8 mouse cellular contexts compared by ENCODE assay signal in genomic region chr9:120582619-120583308, GRCm38 (mm10). TPM values are rescaled to one million over a fixed set of nuclear protein-coding genes. Genes with fewer than 3 reads are reported as not detected.
DNase-seq lines count a peak whose midpoint lies in the region; ATAC-seq lines count a peak whose summit lies in the region.

No protein-coding gene starts in this region.

- no peaks in the 10 kb centered on the region for H3K36me3 ChIP-seq in megakaryocyte, embryonic 14.5 days (replicated peaks; ENCODE audit: low read length)

- H3K9me3 ChIP-seq in megakaryocyte, embryonic 14.5 days: no peaks in the 10 kb centered on the region

- DNase-seq in adipocyte (ENCODE audit: low spot score): peak; percentile 91
- peak; percentile 98 for DNase-seq in embryo, embryonic 10 days (ENCODE audit: low spot score)
- peak; percentile 80 for DNase-seq in gastrocnemius, postnatal 10 days
- peak; percentile 67 to 94 for DNase-seq in left cerebral cortex, adult 9 months (ENCODE audit: low spot score in 2 of 2)
- peak; percentile 92 to 93 for DNase-seq in right cerebral cortex, adult 2 months (ENCODE audit: low spot score in 2 of 2)
- peak; percentile 70 for DNase-seq in urinary bladder, postnatal 10 days (ENCODE audit: low spot score)

- H3K4me1 ChIP-seq in megakaryocyte, embryonic 14.5 days: peaks cover 54% of the 10 kb centered on the region

- ATAC-seq in inflammation-experienced regulatory T-cells, adult 6 months: peak; percentile 90

- no peaks in the 10 kb centered on the region for H3K27me3 ChIP-seq in megakaryocyte, embryonic 14.5 days (replicated peaks)

- peak overlapping the region; percentile 91 for H3K4me3 ChIP-seq in megakaryocyte, embryonic 14.5 days (replicated peaks)

RNA-seq across cellular contexts. Expression of gene Rpl14, which starts 11.5 kb away (rescaled TPM):
- 100 to 1,000 TPM; 538 to 546 TPM for total RNA-seq in gastrocnemius, postnatal 10 days (2021)
- 1,000 to 10,000 TPM; 1,512 to 2,767 (median 2,161) TPM for polyA plus RNA-seq in inflammation-experienced regulatory T-cells, adult 6 months (2017; shearing (Covaris generic))
- polyA plus RNA-seq in megakaryocyte, embryonic 14.5 days (2012; ENCODE audit: insufficient read depth, low replicate concordance): 714 and 1,504 TPM in 2 replicates

RNA-seq across cellular contexts. Expression of gene Entpd3, which starts 43.1 kb away (rescaled TPM):
- total RNA-seq in gastrocnemius, postnatal 10 days (2021): 1 to 10 TPM in 1 of 2 experiments, not detected in 1; 1.7 TPM
- under 1 TPM in 1 of 3 experiments, not detected in 2; 0.16 TPM for polyA plus RNA-seq in inflammation-experienced regulatory T-cells, adult 6 months (2017; shearing (Covaris generic))
- polyA plus RNA-seq in megakaryocyte, embryonic 14.5 days (2012; ENCODE audit: insufficient read depth, low replicate concordance): not detected in 2 replicates

Comparison
In these comparisons a context has a peak if more than half of its experiments do, and no peak if none do; other contexts are left out.
1. Peak in every context shown above with its lines: DNase-seq, ATAC-seq and H3K4me3 ChIP-seq.